Mouse (Mus musculus) kidney, adult 11 months (tissue): ENCODE results near the gene Prune2.

ENCODE experiments used
- DNase-seq: peaks from one replicate; pipeline ENCODE4 v3.0.0; 2022

The Prune2 gene

GRCm38 (mm10) chr19:17214896-17215520, 259.1 kb downstream of the Prune2 start:
- DNase-seq, result no peak

GRCm38 (mm10) chr19:17218195-17218594, 262.3 kb downstream of the Prune2 start:
- DNase-seq, result no peak

GRCm38 (mm10) chr19:17223801-17224200, 267.9 kb downstream of the Prune2 start:
- no peak for DNase-seq

GRCm38 (mm10) chr19:17225570-17226083, 269.7 kb downstream of the Prune2 start:
- DNase-seq, result no peak

GRCm38 (mm10) chr19:17226096-17226495, 270.2 kb downstream of the Prune2 start:
- DNase-seq, result no peak

GRCm38 (mm10) chr19:17230013-17230412, 274.1 kb downstream of the Prune2 start:
- DNase-seq, result no peak

- no peak for DNase-seq
Measured at GRCm38 (mm10) chr19:17238471-17238870, 282.6 kb downstream of the Prune2 start.

GRCm38 (mm10) chr19:17240170-17241077, 284.5 kb downstream of the Prune2 start:
- DNase-seq, result no peak

GRCm38 (mm10) chr19:17241206-17241605, 285.3 kb downstream of the Prune2 start:
- no peak for DNase-seq

GRCm38 (mm10) chr19:17242962-17243361, 287.0 kb downstream of the Prune2 start:
- DNase-seq, result no peak

GRCm38 (mm10) chr19:17244544-17244943, 288.6 kb downstream of the Prune2 start:
- DNase-seq, result peak; percentile 13

- DNase-seq, result no peak
Measured at GRCm38 (mm10) chr19:17247352-17247925, 291.5 kb downstream of the Prune2 start.

- no peak for DNase-seq
Measured at GRCm38 (mm10) chr19:17249691-17250090, 293.8 kb downstream of the Prune2 start.

GRCm38 (mm10) chr19:17250801-17251200, 294.9 kb downstream of the Prune2 start:
- no peak for DNase-seq

GRCm38 (mm10) chr19:17251453-17251852, 295.5 kb downstream of the Prune2 start:
- DNase-seq, result no peak

GRCm38 (mm10) chr19:17252845-17253244, 296.9 kb downstream of the Prune2 start:
- DNase-seq, result no peak

GRCm38 (mm10) chr19:17255511-17255910, 299.6 kb downstream of the Prune2 start:
- DNase-seq, result no peak

GRCm38 (mm10) chr19:17256388-17256787, 300.5 kb downstream of the Prune2 start:
- DNase-seq, result no peak

- DNase-seq, result no peak
Measured at GRCm38 (mm10) chr19:17256867-17257266, 300.9 kb downstream of the Prune2 start.

- no peak for DNase-seq
Measured at GRCm38 (mm10) chr19:17263181-17263580, 307.3 kb downstream of the Prune2 start.

- DNase-seq, result peak; percentile 33
Measured at GRCm38 (mm10) chr19:17263679-17264370, 307.9 kb downstream of the Prune2 start.

- no peak for DNase-seq
Measured at GRCm38 (mm10) chr19:17264481-17265196, 308.7 kb downstream of the Prune2 start.
